Mouse (Mus musculus): ENCODE results near the gene Jazf1.

The Jazf1 gene

GRCm38 (mm10) chr6:53032730-53033484, 35.5 kb downstream of the Jazf1 start:
- no peak for TF ChIP-seq GATA4 (IDR thresholded peaks at IDR 0.05; ENCODE audit: insufficient replicate concordance, low read length)

GRCm38 (mm10) chr6:53022069-53022468, 46.4 kb downstream of the Jazf1 start:
- no peak for TF ChIP-seq GATA4 (IDR thresholded peaks at IDR 0.05; ENCODE audit: insufficient replicate concordance, low read length)

- TF ChIP-seq GATA4 (IDR thresholded peaks at IDR 0.05; ENCODE audit: insufficient replicate concordance, low read length) = no peak
Measured at GRCm38 (mm10) chr6:53021081-53021480, 47.4 kb downstream of the Jazf1 start.

- TF ChIP-seq GATA4 (IDR thresholded peaks at IDR 0.05; ENCODE audit: insufficient replicate concordance, low read length) = no peak
Measured at GRCm38 (mm10) chr6:53017357-53018205, 50.9 kb downstream of the Jazf1 start.

GRCm38 (mm10) chr6:53014460-53015455, 53.7 kb downstream of the Jazf1 start:
- TF ChIP-seq GATA4 (IDR thresholded peaks at IDR 0.05; ENCODE audit: insufficient replicate concordance, low read length) = no peak

GRCm38 (mm10) chr6:53010286-53010685, 58.1 kb downstream of the Jazf1 start:
- no peak for TF ChIP-seq GATA4 (IDR thresholded peaks at IDR 0.05; ENCODE audit: insufficient replicate concordance, low read length)

- TF ChIP-seq GATA4 (IDR thresholded peaks at IDR 0.05; ENCODE audit: insufficient replicate concordance, low read length) = no peak
Measured at GRCm38 (mm10) chr6:53006032-53006431, 62.4 kb downstream of the Jazf1 start.

GRCm38 (mm10) chr6:53005544-53005943, 62.9 kb downstream of the Jazf1 start:
- TF ChIP-seq GATA4 (IDR thresholded peaks at IDR 0.05; ENCODE audit: insufficient replicate concordance, low read length) = no peak

GRCm38 (mm10) chr6:52990816-52991215, 77.6 kb downstream of the Jazf1 start:
- TF ChIP-seq GATA4 (IDR thresholded peaks at IDR 0.05; ENCODE audit: insufficient replicate concordance, low read length) = no peak

- TF ChIP-seq GATA4 (IDR thresholded peaks at IDR 0.05; ENCODE audit: insufficient replicate concordance, low read length) = no peak
Measured at GRCm38 (mm10) chr6:52987905-52988640, 80.4 kb downstream of the Jazf1 start.

GRCm38 (mm10) chr6:52987391-52987790, 81.0 kb downstream of the Jazf1 start:
- TF ChIP-seq GATA4 (IDR thresholded peaks at IDR 0.05; ENCODE audit: insufficient replicate concordance, low read length) = no peak

- no peak for TF ChIP-seq GATA4 (IDR thresholded peaks at IDR 0.05; ENCODE audit: insufficient replicate concordance, low read length)
Measured at GRCm38 (mm10) chr6:52982175-52982574, 86.3 kb downstream of the Jazf1 start.

GRCm38 (mm10) chr6:52979503-52979902, 88.9 kb downstream of the Jazf1 start:
- no peak for TF ChIP-seq GATA4 (IDR thresholded peaks at IDR 0.05; ENCODE audit: insufficient replicate concordance, low read length)

GRCm38 (mm10) chr6:52973351-52973750, 95.1 kb downstream of the Jazf1 start:
- TF ChIP-seq GATA4 (IDR thresholded peaks at IDR 0.05; ENCODE audit: insufficient replicate concordance, low read length) = no peak
